Mouse (Mus musculus) lung, adult 2 months (tissue): ENCODE data around the gene Igbp1.

Experiments
- CTCF ChIP-seq: fragments of 200-500 bp; IDR thresholded peaks from 2 replicates; pipeline ENCODE4 v1.5.1; 2011; ENCODE audit warnings: mild to moderate bottlenecking, low read length, control low read depth; ENCODE audit not compliant: insufficient read depth
- POLR2A ChIP-seq: fragments of 200-500 bp; IDR thresholded peaks from 2 replicates; pipeline ENCODE4 v1.6.1; 2011; ENCODE audit warnings: low read depth, mild to moderate bottlenecking, control low read depth, low read length, borderline replicate concordance; ENCODE audit errors: extremely low read depth

- TF ChIP-seq CTCF: no peak
- no peak for TF ChIP-seq POLR2A
Measured at GRCm38 (mm10) chrX:100470126-100470525, 24.0 kb upstream of the Igbp1 start.
